In the genomic region with DNA sequence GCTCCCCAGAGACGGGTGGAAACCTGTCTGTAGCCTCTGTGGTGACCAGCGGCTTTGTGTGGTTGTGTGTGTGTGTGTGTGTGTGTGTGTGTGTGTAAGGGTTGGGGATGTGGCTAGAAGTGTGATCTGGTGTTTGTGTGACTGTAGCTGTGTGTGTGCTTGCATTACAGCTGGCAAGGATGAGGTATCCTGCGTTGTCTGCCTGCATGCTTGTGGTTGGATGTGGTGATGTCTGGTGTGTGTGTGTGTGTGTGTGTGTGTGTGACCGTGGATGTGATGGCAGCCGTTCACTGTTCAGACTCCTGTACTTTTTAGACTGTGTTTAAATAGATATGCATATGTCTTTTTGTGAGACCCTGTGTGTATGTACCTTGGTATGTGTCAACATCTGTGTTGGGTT, we compare ENCODE assay signal across 8 mouse cellular contexts. TPM values are rescaled to one million over a fixed set of nuclear protein-coding genes. Genes with fewer than 3 reads are reported as not detected.
A peak's percentile ranks its signal among the peaks of the same experiment; 100 is the strongest.
DNase-seq lines count a peak whose midpoint lies in the region; ATAC-seq lines count a peak whose summit lies in the region.

No protein-coding gene starts in this region.

- H3K9me3 ChIP-seq in heart, embryonic 13.5 days, result no peaks in the 10 kb centered on the region
- no peaks in the 10 kb centered on the region for H3K9me3 ChIP-seq in embryonic facial prominence, embryonic 12.5 days
- no peaks in the 10 kb centered on the region for H3K9me3 ChIP-seq in limb, embryonic 12.5 days
- H3K9me3 ChIP-seq in stomach, embryonic 15.5 days, result no peaks in the 10 kb centered on the region

- peak overlapping the region; percentile 88 for H3K4me2 ChIP-seq in heart, embryonic 13.5 days
- peak overlapping the region; percentile 77 for H3K4me2 ChIP-seq in embryonic facial prominence, embryonic 12.5 days (replicated peaks)
- peak overlapping the region; percentile 77 for H3K4me2 ChIP-seq in limb, embryonic 12.5 days
- peak overlapping the region; percentile 84 for H3K4me2 ChIP-seq in stomach, embryonic 15.5 days

- H3K9ac ChIP-seq in heart, embryonic 13.5 days, result peak overlapping the region; percentile 96
- peak overlapping the region; percentile 91 for H3K9ac ChIP-seq in embryonic facial prominence, embryonic 12.5 days
- peak overlapping the region; percentile 90 for H3K9ac ChIP-seq in limb, embryonic 12.5 days (replicated peaks)
- peak overlapping the region; percentile 85 for H3K9ac ChIP-seq in stomach, embryonic 15.5 days

- 32% methylated on average over 5 of the region's 5 CpGs for WGBS in heart, embryonic 13.5 days
- WGBS in embryonic facial prominence, embryonic 12.5 days, result 32% methylated on average over 5 of the region's 5 CpGs
- 48% methylated on average over 5 of the region's 5 CpGs for whole genome bisulfite sequencing in limb, embryonic 12.5 days
- 28% methylated on average over 5 of the region's 5 CpGs for WGBS in stomach, embryonic 15.5 days

- H3K4me1 ChIP-seq in heart, embryonic 13.5 days, result peaks cover 39% of the 10 kb centered on the region
- peaks cover 27% of the 10 kb centered on the region for H3K4me1 ChIP-seq in embryonic facial prominence, embryonic 12.5 days
- H3K4me1 ChIP-seq in limb, embryonic 12.5 days (replicated peaks), result peaks cover 35% of the 10 kb centered on the region
- peaks cover 25% of the 10 kb centered on the region for H3K4me1 ChIP-seq in stomach, embryonic 15.5 days

- DNase-seq in heart, adult 11 months, result no peak
- DNase-seq in 416B (ENCODE audit: low read depth), result peak; percentile 71
- DNase-seq in ovary, adult 18-20 months (ENCODE audit: low spot score), result no peak
- DNase-seq in kidney, adult 8-10 months, result no peak

- H3K27me3 ChIP-seq in heart, embryonic 13.5 days (replicated peaks), result no peaks in the 10 kb centered on the region
- no peaks in the 10 kb centered on the region for H3K27me3 ChIP-seq in embryonic facial prominence, embryonic 12.5 days
- H3K27me3 ChIP-seq in limb, embryonic 12.5 days, result no peaks in the 10 kb centered on the region
- H3K27me3 ChIP-seq in stomach, embryonic 15.5 days (replicated peaks), result no peaks in the 10 kb centered on the region

- ATAC-seq in heart, embryonic 13.5 days (ENCODE audit: extremely low read depth, insufficient number of reproducible peaks, low FRiP score, low TSS enrichment), result no peak
- no peak for ATAC-seq in embryonic facial prominence, embryonic 12.5 days (ENCODE audit: insufficient number of reproducible peaks, insufficient read depth, low FRiP score, low TSS enrichment)
- ATAC-seq in limb, embryonic 12.5 days (ENCODE audit: insufficient number of reproducible peaks, insufficient read depth, low FRiP score, low TSS enrichment, low read depth), result no peak
- no peak for ATAC-seq in stomach, embryonic 15.5 days (ENCODE audit: insufficient read depth, low FRiP score, low read depth)

- H3K36me3 ChIP-seq in heart, embryonic 13.5 days, result peaks cover 26% of the 10 kb centered on the region
- H3K36me3 ChIP-seq in embryonic facial prominence, embryonic 12.5 days, result peaks cover 23% of the 10 kb centered on the region
- H3K36me3 ChIP-seq in limb, embryonic 12.5 days, result peaks cover 34% of the 10 kb centered on the region
- peaks cover 21% of the 10 kb centered on the region for H3K36me3 ChIP-seq in stomach, embryonic 15.5 days

- H3K27ac ChIP-seq in heart, embryonic 13.5 days (replicated peaks), result peak overlapping the region; percentile 65
- peak overlapping the region; percentile 87; the same call in 1 of the 2 replicates for H3K27ac ChIP-seq in embryonic facial prominence, embryonic 12.5 days
- H3K27ac ChIP-seq in limb, embryonic 12.5 days, result peak overlapping the region; percentile 89; the same call in 1 of the 2 replicates
- H3K27ac ChIP-seq in stomach, embryonic 15.5 days, result peak overlapping the region; percentile 81

- peak overlapping the region; percentile 81 for H3K4me3 ChIP-seq in heart, embryonic 13.5 days
- H3K4me3 ChIP-seq in embryonic facial prominence, embryonic 12.5 days, result peak overlapping the region; percentile 85
- H3K4me3 ChIP-seq in limb, embryonic 12.5 days (replicated peaks), result peak overlapping the region; percentile 91
- H3K4me3 ChIP-seq in stomach, embryonic 15.5 days (replicated peaks), result peak overlapping the region; percentile 74

RNA-seq across cellular contexts. Expression of gene Numbl, which starts 1.5 kb away (rescaled TPM):
- polyA plus RNA-seq in heart, embryonic 13.5 days (2015; fragmentation: Nextera tagmentation; extraction: Ambion mirVana), result 8.3 and 8.8 TPM in 2 replicates
- polyA plus RNA-seq in embryonic facial prominence, embryonic 12.5 days (2016; fragmentation: Nextera tagmentation; extraction: Ambion mirVana), result 36.5 and 39.7 TPM in 2 replicates
- polyA plus RNA-seq in limb, embryonic 12.5 days (2016; fragmentation: Nextera tagmentation; extraction: Ambion mirVana), result 25.3 and 26.5 TPM in 2 replicates
- polyA plus RNA-seq in stomach, embryonic 15.5 days (2015; fragmentation: Nextera tagmentation; extraction: Ambion mirVana), result 22.7 and 23.4 TPM in 2 replicates

RNA-seq across cellular contexts. Expression of gene Coq8b, which starts 26.9 kb away (rescaled TPM):
- 10.2 and 12.0 TPM in 2 replicates for polyA plus RNA-seq in heart, embryonic 13.5 days (2015; fragmentation: Nextera tagmentation; extraction: Ambion mirVana)
- polyA plus RNA-seq in embryonic facial prominence, embryonic 12.5 days (2016; fragmentation: Nextera tagmentation; extraction: Ambion mirVana), result 16.1 and 19.6 TPM in 2 replicates
- polyA plus RNA-seq in limb, embryonic 12.5 days (2016; fragmentation: Nextera tagmentation; extraction: Ambion mirVana), result 15.7 and 16.6 TPM in 2 replicates
- 21.2 and 26.2 TPM in 2 replicates for polyA plus RNA-seq in stomach, embryonic 15.5 days (2015; fragmentation: Nextera tagmentation; extraction: Ambion mirVana)

RNA-seq across cellular contexts. Expression of gene Itpkc, which starts 31.3 kb away (rescaled TPM):
- polyA plus RNA-seq in heart, embryonic 13.5 days (2015; fragmentation: Nextera tagmentation; extraction: Ambion mirVana), result 2.3 and 3.3 TPM in 2 replicates
- 9.2 and 11.0 TPM in 2 replicates for polyA plus RNA-seq in embryonic facial prominence, embryonic 12.5 days (2016; fragmentation: Nextera tagmentation; extraction: Ambion mirVana)
- 9.3 and 9.5 TPM in 2 replicates for polyA plus RNA-seq in limb, embryonic 12.5 days (2016; fragmentation: Nextera tagmentation; extraction: Ambion mirVana)
- polyA plus RNA-seq in stomach, embryonic 15.5 days (2015; fragmentation: Nextera tagmentation; extraction: Ambion mirVana), result 8.8 and 9.4 TPM in 2 replicates
